Mouse (Mus musculus) mouse trophoblast stem cell (cell line): ENCODE results near the gene Dusp5.
"Not testable (repeated sequence)": the region's sequence is repeated elsewhere in the genome, so short reads cannot be mapped to it uniquely, and the experiment has no call there.

Experiments
- in situ Hi-C, 2 experiments: fragments of 300-500 bp; cut with MseI, MboI; formaldehyde crosslinking; loops; 2 replicates in 1 of 2; 3 replicates in 1 of 2; pipeline ENCODE4 v1.15.1; 2025

The Dusp5 gene

DNA sequence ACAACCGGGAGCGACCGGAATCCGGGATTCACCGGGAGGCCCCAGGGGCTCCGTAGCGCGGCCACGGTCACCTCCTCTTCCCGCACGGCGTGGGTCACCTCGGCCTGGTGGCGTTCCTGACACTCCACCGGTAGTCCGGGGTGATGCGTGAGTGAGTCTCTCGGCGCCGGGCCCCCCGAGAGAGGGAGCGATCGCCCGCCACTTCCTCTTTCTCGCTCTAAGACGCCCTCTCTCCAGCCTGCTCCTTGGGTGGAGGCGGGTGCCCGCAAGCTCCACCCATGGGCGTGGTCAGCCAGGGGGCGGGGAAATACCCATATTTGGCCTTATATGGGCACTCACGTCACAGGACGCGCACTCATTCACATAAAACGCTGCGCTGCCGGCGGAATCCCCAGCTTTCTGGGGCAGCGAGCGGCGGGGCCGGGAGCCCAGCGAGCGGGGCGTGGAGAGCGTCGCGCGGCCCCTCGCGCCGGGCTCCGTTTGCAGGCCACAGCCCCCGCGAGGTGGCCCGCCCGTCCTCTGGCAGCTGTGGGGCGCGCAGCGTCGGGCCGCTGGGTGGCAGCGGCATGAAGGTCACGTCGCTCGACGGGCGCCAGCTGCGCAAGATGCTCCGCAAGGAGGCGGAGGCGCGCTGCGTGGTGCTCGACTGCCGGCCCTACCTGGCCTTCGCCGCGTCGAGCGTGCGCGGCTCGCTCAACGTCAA, at the start of gene Dusp5:
Gene Dusp5, plus strand, starts transcription at position 358 of the 703 bp plus-strand sequence.
- in situ Hi-C loops, result no loop called here

DNA sequence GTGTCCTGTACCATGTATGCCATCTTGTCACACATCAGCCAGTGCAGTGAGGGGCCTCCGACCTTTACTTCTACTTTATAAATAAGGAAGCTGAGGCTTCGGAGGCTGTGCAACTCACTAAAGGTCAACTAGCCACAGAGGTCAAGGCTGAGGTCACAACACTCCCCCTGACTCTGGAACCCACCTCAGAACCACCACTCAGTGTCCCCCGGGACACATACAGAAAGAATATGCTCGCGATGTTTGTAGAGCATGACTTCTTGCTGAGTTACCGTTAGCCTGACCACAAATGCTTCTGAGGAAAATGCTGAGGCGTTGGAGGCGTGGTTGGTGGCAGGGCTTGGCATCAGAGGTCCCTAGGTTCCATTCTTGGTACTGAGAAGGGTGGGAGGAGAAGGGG, 49.3 kb upstream of the Dusp5 start:
- in situ Hi-C loops, result no loop called here

DNA sequence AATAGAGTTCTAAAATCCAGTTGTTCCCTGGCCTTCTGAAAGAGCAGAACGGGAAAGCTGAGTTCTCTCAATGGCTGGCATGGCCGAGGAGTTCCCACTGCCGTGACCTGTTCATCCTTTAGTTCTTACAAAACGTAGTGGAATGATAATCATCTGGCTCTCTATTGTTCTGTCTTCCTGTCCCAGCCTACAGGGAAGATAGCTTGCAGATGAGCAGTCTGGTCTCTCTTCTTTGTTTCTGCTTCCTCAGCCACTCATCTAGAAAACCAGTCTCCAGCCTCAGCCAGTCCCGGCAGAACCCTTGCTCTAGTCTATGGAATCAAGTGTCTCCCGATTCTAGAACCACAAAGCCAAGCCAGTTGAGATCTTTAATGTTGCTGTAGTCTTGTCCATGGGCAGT, 46.8 kb upstream of the Dusp5 start:
- in situ Hi-C loops, result no loop called here

GRCm38 (mm10) chr19:53482527-53482926, 46.4 kb upstream of the Dusp5 start:
- in situ Hi-C loops, result no loop called here

DNA sequence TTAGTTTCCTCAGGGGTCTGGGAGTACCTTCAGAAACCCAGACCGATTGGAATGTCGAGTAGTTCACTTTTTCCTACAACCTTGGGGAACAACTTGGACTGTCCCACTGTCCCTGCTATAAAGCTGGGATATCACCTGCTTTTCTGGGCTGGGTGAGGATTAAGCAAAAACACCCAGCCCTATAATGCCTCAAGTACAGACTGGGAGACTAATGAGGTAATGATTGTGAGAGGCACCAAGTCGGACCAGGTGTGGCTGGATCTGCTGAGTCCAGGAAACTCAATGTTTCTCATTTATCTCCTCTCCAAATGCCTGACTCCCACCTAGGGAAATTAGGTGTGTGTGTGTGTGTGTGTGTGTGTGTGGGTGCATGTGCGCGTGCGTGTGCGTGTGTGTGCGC, 44.9 kb upstream of the Dusp5 start:
- in situ Hi-C loops, result no loop called here

DNA sequence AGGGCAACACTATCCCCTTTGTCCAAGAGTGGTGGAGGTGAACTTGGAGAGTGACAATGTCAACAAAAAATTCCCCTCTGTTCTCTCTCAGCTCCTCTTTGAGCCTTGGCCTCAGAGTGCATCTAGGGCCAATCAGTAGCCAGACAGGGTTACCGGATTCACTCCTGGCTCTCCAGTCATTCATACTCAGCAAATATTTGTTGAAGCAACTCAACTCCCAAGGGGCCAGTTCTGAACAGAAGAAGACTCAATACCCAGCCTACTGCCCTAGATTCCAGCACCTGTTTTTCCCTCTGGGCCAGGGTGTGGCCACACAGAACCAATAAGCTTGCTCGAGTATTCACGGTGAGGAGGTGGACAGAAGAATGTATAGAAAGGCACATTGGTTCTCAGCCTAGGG, 44.0 kb upstream of the Dusp5 start:
- in situ Hi-C loops, result no loop called here

GRCm38 (mm10) chr19:53489187-53489586, 39.7 kb upstream of the Dusp5 start:
- in situ Hi-C loops, result no loop called here

DNA sequence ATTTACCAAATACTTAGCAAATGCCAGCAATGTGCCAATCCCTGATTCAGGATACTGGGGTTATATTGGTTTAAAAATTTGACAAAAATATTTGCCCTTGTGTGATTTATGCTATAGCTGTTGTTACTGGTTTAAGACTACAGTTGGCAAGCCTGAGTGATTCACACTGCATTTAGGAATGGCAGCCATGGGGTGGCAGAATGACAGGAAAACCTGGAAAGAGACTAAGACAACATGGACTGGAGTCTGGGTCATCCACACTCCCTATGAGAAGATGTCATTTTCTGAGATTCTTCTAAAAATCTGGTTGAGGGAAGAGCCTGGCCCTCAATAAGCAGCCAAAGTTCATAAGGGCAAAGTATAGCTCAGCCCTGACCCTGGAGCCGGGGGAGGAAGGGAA, 39.0 kb upstream of the Dusp5 start:
- in situ Hi-C loops, result no loop called here

DNA sequence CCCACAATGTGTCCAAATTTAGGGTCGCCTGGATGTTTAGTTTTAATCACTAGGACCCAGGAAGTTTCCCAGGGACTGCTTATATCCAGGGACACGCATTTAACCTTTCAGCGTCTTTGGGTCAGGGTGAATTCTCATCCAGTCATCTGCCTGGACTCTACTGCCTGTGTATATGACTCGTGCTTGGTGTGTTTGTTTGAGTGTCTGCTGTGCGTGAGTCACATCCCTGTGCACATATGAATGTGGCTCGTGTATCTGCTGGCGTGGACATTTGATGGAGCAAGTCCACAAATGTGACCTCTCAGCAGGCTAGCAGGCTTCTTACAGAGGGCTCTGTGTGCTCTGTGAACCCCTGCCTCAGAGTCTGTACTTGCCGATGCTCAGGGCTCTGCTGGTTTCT, 38.0 kb upstream of the Dusp5 start:
- in situ Hi-C loops, result no loop called here

DNA sequence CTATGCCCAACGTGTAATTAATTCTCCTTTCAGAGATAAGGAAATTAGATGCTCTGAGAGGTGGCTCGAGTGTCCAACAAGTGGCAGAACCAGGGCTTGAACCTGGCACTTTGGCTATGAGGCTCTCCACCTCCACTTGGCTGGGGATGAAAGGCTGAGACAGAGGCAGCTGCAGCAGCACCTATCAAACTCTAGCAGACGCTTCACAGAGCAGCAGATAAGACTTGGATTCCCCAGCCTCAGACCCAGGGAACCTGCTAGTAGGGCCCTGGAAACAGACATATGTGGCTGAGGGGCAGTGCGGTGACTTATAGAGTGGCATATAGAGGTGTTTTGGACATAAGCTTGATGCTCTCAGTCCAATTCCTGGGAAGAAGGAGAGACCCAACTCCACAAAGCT, 36.4 kb upstream of the Dusp5 start:
- in situ Hi-C loops, result no loop called here

DNA sequence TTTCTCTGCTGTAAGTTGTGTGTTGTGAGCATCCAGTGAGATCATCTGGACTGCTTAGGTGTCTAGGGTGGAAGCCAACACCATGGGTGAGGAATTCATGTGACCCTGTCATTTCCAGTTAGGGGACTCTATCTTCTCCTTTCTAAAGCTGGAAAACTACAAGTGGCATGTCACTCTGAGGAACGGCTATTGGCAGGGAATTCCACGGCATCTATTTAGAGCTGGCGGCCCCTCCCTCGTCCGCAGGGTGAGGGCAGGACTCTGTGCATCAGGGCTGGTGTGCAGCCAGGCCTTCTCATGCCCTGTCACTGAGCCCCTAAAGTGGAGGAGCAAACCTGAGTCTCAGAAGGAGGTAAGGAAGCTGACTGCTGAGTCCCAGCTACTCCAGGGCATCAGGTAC, 35.0 kb upstream of the Dusp5 start:
- in situ Hi-C loops, result no loop called here

DNA sequence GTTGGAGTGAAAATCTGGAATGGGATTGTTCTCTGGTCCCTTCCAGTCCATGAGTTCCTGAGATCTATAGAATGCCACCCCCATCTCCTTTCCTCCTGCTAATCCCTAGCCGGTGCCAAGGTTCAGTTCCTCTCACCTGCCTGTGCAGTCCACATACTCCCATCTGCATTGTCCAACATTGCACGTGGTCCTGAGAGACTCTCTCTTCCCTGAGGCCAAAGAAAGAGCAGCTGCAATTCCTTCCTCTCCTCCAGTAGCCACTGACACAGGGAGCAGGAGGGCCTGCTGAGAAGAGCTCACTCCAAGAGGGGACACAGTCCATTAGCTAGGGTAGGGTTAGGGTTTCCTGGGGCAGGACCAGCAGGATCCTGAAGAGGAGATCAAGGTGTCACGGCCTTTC, 31.0 kb upstream of the Dusp5 start:
- in situ Hi-C loops, result no loop called here

DNA sequence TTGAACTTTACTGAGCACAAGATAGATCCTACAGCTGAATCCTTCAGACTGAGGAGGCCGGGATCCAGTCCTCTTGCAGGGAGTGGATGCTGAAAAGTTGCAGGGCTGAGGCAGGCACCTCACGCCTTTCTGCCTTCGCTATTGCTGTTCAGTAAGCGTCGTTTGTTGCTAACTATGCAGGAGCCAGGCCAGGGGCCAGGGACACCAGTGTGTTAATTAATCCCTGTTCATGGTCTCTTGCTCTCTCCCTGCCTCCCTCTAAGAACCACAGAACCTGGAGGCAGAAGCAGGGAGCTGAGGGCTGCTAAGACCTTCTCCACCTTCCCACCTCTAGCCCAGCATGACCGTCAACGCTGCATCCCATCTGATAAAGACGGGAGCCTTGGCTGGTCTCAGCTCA, 29.9 kb upstream of the Dusp5 start:
- in situ Hi-C loops, result no loop called here

DNA sequence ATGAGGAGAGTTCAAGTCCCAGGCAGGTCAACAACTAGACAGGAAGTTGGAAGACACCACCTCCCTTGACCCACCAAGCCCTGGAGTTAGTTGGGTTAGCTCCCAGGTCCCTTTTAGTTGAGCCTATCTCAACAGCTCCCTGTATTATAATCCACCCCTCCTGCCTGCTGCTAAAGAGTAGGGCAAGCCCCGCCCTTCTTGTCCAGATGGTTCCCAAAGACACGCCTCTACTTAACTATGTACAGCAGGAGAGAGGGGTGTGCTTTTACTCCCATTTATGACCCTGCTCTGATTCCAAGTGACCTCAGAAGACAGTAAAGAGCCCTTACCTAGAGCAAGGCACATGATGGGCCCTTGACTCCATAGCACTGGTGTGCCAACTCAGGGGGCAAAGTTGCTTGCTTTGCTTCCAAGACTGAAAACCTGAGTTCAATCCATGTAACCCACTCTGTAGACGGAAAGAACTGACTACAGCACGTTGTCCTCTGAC, 29.4 kb upstream of the Dusp5 start:
- in situ Hi-C loops, result no loop called here

GRCm38 (mm10) chr19:53500298-53501006, 28.5 kb upstream of the Dusp5 start:
- in situ Hi-C loops, result no loop called here

GRCm38 (mm10) chr19:53501239-53501638, 27.7 kb upstream of the Dusp5 start:
- in situ Hi-C loops, result not testable (repeated sequence)

DNA sequence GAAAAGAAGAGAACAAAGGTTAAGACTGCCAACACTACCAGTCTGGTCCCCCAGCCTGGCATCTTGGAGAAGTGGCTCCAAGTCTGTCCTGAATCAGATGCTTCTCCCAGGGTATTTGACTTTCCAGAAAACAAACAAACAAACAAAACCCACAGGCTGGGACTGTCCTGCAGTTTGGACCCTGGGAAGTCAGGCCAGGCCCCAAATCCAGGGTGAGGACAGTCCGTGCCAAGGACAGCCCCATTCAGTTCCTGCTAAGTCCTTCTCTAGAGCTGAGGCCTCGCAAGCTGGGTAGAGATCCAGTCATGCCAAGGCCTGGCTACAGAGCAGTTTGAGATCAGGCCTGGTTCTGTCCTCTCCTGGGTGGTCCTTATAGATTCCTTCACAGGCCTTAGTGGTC, 27.1 kb upstream of the Dusp5 start:
- in situ Hi-C loops, result no loop called here

- in situ Hi-C loops, result no loop called here
Measured at GRCm38 (mm10) chr19:53502891-53503371, 26.0 kb upstream of the Dusp5 start.

GRCm38 (mm10) chr19:53504181-53504580, 24.7 kb upstream of the Dusp5 start:
- in situ Hi-C loops, result no loop called here

- in situ Hi-C loops, result no loop called here
Measured at GRCm38 (mm10) chr19:53505728-53506127, 23.2 kb upstream of the Dusp5 start.

GRCm38 (mm10) chr19:53507497-53507896, 21.4 kb upstream of the Dusp5 start:
- in situ Hi-C loops, result no loop called here

- in situ Hi-C loops, result no loop called here
Measured at GRCm38 (mm10) chr19:53511244-53511934, 17.5 kb upstream of the Dusp5 start.
